Mouse (Mus musculus): ENCODE measurements at regions not wholly inside any gene's neighbourhood (a gene's known extent, or its start where the extent isn't known, plus 50 kb on each side); places are given as distances from the start of the nearest gene placed in this dataset.

GRCm38 (mm10) chr13:53721038-53721463, 248.2 kb upstream of the Msx2 start:
- Histone ChIP-seq H3K4me1 (ENCODE audit: control insufficient read depth, insufficient read depth, low read length) (no peaks in the 10 kb centered on the region), H3K27ac (ENCODE audit: control insufficient read depth, insufficient read depth, low read depth, low read length) (no peak overlapping the region)
- TF ChIP-seq POLR2A (IDR thresholded peaks at IDR 0.05; ENCODE audit: control insufficient read depth, low read depth, low read length): no peak
- TF ChIP-seq CTCF (IDR thresholded peaks at IDR 0.05; ENCODE audit: control insufficient read depth, insufficient read depth, insufficient replicate concordance, low read depth, low read length): no peak

DNA sequence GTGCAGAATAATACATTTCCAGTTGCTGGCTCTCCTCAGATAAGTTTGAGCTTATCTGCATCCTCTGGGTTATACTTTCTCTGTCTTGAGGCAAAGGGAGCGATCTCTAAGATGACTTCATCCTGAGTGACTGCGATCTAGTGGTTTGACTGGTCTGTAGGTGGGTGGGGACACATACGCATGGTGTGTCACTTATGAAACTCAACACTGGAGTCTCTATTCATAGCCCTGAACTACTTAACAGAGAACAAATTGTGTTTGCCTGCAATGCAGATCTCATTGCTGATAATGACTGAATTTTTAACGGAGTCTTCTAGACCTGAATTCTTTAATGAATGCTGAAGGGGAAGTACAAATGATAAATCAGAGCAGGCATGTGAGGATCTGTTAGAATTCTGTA, 244.7 kb upstream of the Msx2 start:
- H3K36me3 ChIP-seq (ENCODE audit: control insufficient read depth, insufficient read depth, low read length): no peaks in the 10 kb centered on the region
- no peaks in the 10 kb centered on the region for H3K27me3 ChIP-seq (ENCODE audit: control insufficient read depth, insufficient read depth, low read length)
- no peak for TF ChIP-seq POLR2A (IDR thresholded peaks at IDR 0.05; ENCODE audit: control insufficient read depth, low read depth, low read length)
- TF ChIP-seq CTCF (IDR thresholded peaks at IDR 0.05; ENCODE audit: control insufficient read depth, insufficient read depth, insufficient replicate concordance, low read depth, low read length): no peak
- H3K4me1 ChIP-seq (ENCODE audit: control insufficient read depth, insufficient read depth, low read length): no peaks in the 10 kb centered on the region
- H3K27ac ChIP-seq (ENCODE audit: control insufficient read depth, insufficient read depth, low read depth, low read length): no peak overlapping the region
- H3K4me3 ChIP-seq (ENCODE audit: control insufficient read depth, low read depth, low read length): no peak overlapping the region

More at GRCm38 (mm10) chr13:53721038-53721463, 248.2 kb upstream of the Msx2 start:
- no peaks in the 10 kb centered on the region for H3K27me3 ChIP-seq (ENCODE audit: control insufficient read depth, insufficient read depth, low read length)
- H3K36me3 ChIP-seq (ENCODE audit: control insufficient read depth, insufficient read depth, low read length): no peaks in the 10 kb centered on the region
- no peak overlapping the region for H3K4me3 ChIP-seq (ENCODE audit: control insufficient read depth, low read depth, low read length)

DNA sequence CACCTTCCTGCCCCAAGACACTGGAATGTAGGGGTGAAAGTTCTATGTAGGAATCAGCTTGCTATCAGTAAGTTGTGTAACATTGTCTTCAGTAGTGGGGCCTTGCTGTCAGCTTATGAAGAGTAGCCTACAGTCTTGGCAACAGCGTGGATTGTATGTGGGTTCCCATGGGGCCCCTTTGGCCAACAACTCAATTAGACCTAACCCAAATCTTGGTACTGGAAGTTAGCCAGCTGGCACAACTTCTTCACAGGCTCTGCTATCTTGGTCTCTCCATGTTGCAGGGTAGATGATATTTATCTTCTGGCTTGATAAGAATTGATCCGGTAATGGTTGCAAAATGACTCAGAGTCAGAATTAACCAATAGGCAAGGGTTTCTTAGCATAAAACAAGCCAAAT, 244.2 kb upstream of the Msx2 start:
- Histone ChIP-seq H3K36me3 (ENCODE audit: control insufficient read depth, insufficient read depth, low read length) (no peaks in the 10 kb centered on the region), H3K27ac (ENCODE audit: control insufficient read depth, insufficient read depth, low read depth, low read length) (no peak overlapping the region), H3K27me3 (ENCODE audit: control insufficient read depth, insufficient read depth, low read length) (no peaks in the 10 kb centered on the region), H3K4me1 (ENCODE audit: control insufficient read depth, insufficient read depth, low read length) (no peaks in the 10 kb centered on the region), H3K4me3 (ENCODE audit: control insufficient read depth, low read depth, low read length) (no peak overlapping the region)
- TF ChIP-seq POLR2A (IDR thresholded peaks at IDR 0.05; ENCODE audit: control insufficient read depth, low read depth, low read length) (no peak), CTCF (IDR thresholded peaks at IDR 0.05; ENCODE audit: control insufficient read depth, insufficient read depth, insufficient replicate concordance, low read depth, low read length) (no peak)

DNA sequence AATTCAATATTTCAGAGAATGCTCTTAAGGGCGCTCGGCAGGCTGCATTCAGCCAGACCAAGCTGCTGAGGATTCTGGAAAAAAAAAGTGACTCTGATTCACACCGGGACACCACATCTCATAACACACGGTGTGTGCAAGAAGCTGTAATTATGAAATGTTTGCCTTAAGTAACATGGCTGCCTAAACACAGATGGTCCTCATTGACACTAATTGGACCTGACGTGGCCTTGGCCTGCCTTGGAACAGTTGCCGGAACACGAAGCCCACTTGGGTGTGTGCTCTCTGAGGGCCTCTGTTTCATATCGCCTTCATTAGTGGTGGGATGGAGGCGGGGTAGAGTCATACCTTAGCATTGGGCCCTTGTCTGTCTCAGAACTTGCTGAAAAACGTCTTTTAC, 236.2 kb upstream of the Msx2 start:
- Histone ChIP-seq H3K4me3 (ENCODE audit: control insufficient read depth, low read depth, low read length) (no peak overlapping the region), H3K36me3 (ENCODE audit: control insufficient read depth, insufficient read depth, low read length) (no peaks in the 10 kb centered on the region), H3K27me3 (ENCODE audit: control insufficient read depth, insufficient read depth, low read length) (no peaks in the 10 kb centered on the region), H3K27ac (ENCODE audit: control insufficient read depth, insufficient read depth, low read depth, low read length) (no peak overlapping the region), H3K4me1 (ENCODE audit: control insufficient read depth, insufficient read depth, low read length) (peaks cover 4% of the 10 kb centered on the region)
- TF ChIP-seq POLR2A (IDR thresholded peaks at IDR 0.05; ENCODE audit: control insufficient read depth, low read depth, low read length) (no peak), CTCF (IDR thresholded peaks at IDR 0.05; ENCODE audit: control insufficient read depth, insufficient read depth, insufficient replicate concordance, low read depth, low read length) (no peak)

DNA sequence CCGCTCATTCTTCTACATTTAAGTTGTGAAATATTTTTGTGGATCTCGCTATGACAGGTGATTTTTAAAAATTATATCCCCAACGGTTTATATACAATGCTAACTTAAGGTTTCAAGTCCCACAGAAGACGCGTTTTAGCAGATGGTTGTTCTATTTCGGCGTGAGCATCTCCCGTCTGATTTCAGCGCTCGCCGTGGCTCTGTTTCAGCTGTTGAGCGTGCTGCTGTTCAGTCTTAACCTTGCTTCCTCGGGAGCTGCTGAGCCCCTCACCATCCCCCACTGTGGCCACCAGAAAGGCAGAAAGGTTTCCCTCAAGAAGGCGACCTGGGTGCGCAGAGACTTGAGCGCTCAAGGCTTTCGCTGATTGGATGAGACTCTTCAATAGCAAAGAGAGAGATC, 234.7 kb upstream of the Msx2 start:
- peaks cover 7% of the 10 kb centered on the region for H3K4me1 ChIP-seq (ENCODE audit: control insufficient read depth, insufficient read depth, low read length)
- H3K36me3 ChIP-seq (ENCODE audit: control insufficient read depth, insufficient read depth, low read length): no peaks in the 10 kb centered on the region
- TF ChIP-seq CTCF (IDR thresholded peaks at IDR 0.05; ENCODE audit: control insufficient read depth, insufficient read depth, insufficient replicate concordance, low read depth, low read length): no peak
- no peak for TF ChIP-seq POLR2A (IDR thresholded peaks at IDR 0.05; ENCODE audit: control insufficient read depth, low read depth, low read length)
- H3K4me3 ChIP-seq (ENCODE audit: control insufficient read depth, low read depth, low read length): no peak overlapping the region
- H3K27ac ChIP-seq (ENCODE audit: control insufficient read depth, insufficient read depth, low read depth, low read length): no peak overlapping the region
- no peaks in the 10 kb centered on the region for H3K27me3 ChIP-seq (ENCODE audit: control insufficient read depth, insufficient read depth, low read length)

DNA sequence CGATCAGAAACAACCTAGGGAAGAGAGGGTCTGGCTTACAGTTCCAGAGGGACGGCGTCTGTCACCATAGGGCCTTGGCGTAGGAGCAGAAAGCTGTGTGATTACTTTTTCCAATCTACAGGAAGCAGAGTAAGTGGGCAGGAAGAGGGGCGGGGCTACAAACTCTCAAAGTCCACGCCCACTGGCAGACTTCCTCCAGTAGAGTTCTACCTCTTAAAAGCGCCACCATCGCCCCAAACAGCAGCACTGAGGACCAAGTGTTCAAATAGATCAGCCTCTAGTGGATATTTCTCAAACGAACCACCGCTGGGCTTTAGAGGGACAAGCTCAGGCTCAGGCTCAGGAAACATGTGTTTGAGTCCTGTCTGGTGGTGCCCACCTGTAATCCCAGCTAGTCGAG, 231.2 kb upstream of the Msx2 start:
- Histone ChIP-seq H3K36me3 (ENCODE audit: control insufficient read depth, insufficient read depth, low read length) (no peaks in the 10 kb centered on the region), H3K27me3 (ENCODE audit: control insufficient read depth, insufficient read depth, low read length) (no peaks in the 10 kb centered on the region), H3K4me3 (ENCODE audit: control insufficient read depth, low read depth, low read length) (0 out of 2 replicates have a peak overlapping the region, but pooled peaks have one; percentile 9), H3K4me1 (ENCODE audit: control insufficient read depth, insufficient read depth, low read length) (peaks cover 7% of the 10 kb centered on the region), H3K27ac (ENCODE audit: control insufficient read depth, insufficient read depth, low read depth, low read length) (no peak overlapping the region)
- TF ChIP-seq POLR2A (IDR thresholded peaks at IDR 0.05; ENCODE audit: control insufficient read depth, low read depth, low read length) (no peak), CTCF (IDR thresholded peaks at IDR 0.05; ENCODE audit: control insufficient read depth, insufficient read depth, insufficient replicate concordance, low read depth, low read length) (no peak)

- Histone ChIP-seq H3K36me3 (ENCODE audit: control insufficient read depth, insufficient read depth, low read length) (no peaks in the 10 kb centered on the region), H3K4me3 (ENCODE audit: control insufficient read depth, low read depth, low read length) (no peak overlapping the region), H3K4me1 (ENCODE audit: control insufficient read depth, insufficient read depth, low read length) (peaks cover 7% of the 10 kb centered on the region), H3K27me3 (ENCODE audit: control insufficient read depth, insufficient read depth, low read length) (no peaks in the 10 kb centered on the region), H3K27ac (ENCODE audit: control insufficient read depth, insufficient read depth, low read depth, low read length) (no peak overlapping the region)
- TF ChIP-seq POLR2A (IDR thresholded peaks at IDR 0.05; ENCODE audit: control insufficient read depth, low read depth, low read length): no peak
- TF ChIP-seq CTCF (IDR thresholded peaks at IDR 0.05; ENCODE audit: control insufficient read depth, insufficient read depth, insufficient replicate concordance, low read depth, low read length): no peak
These were observed 227.4 kb upstream of the Msx2 start for GRCm38 (mm10) chr13:53700236-53700635.

- Histone ChIP-seq H3K27me3 (ENCODE audit: control insufficient read depth, insufficient read depth, low read length) (no peaks in the 10 kb centered on the region), H3K4me1 (ENCODE audit: control insufficient read depth, insufficient read depth, low read length) (no peaks in the 10 kb centered on the region), H3K27ac (ENCODE audit: control insufficient read depth, insufficient read depth, low read depth, low read length) (no peak overlapping the region), H3K36me3 (ENCODE audit: control insufficient read depth, insufficient read depth, low read length) (no peaks in the 10 kb centered on the region), H3K4me3 (ENCODE audit: control insufficient read depth, low read depth, low read length) (no peak overlapping the region)
- TF ChIP-seq CTCF (IDR thresholded peaks at IDR 0.05; ENCODE audit: control insufficient read depth, insufficient read depth, insufficient replicate concordance, low read depth, low read length): no peak
- TF ChIP-seq POLR2A (IDR thresholded peaks at IDR 0.05; ENCODE audit: control insufficient read depth, low read depth, low read length): no peak
These were observed 225.1 kb upstream of the Msx2 start for GRCm38 (mm10) chr13:53697954-53698353.
